Mouse (Mus musculus) neutrophil, adult 5-6 weeks (primary cell): ENCODE measurements around the gene Vstm4. TPM values are rescaled to one million over a fixed set of nuclear protein-coding genes. Genes with fewer than 3 reads are reported as not detected.
A peak's percentile ranks its signal among the peaks of the same experiment; 100 is the strongest.

Experiments used
- ATAC-seq: fragments of 151-379, 151-347 bp; 2 replicates; pipeline ENCODE4 v1.8.0; 2017; ENCODE audit warnings: mild to moderate bottlenecking, moderate TSS enrichment; ENCODE audit not compliant: insufficient number of reproducible peaks, poor library complexity, low FRiP score, severe bottlenecking; ENCODE audit errors: extremely low read depth
- total RNA-seq: library from RNA; stranded (forward); fragments of 200-1000 nt; gene quantifications from 2 replicates; pipeline ENCODE4 v1.2.3, GENCODE M21; 2017

The Vstm4 gene
- total RNA-seq, 1 experiment from 2014 or later: not detected

DNA sequence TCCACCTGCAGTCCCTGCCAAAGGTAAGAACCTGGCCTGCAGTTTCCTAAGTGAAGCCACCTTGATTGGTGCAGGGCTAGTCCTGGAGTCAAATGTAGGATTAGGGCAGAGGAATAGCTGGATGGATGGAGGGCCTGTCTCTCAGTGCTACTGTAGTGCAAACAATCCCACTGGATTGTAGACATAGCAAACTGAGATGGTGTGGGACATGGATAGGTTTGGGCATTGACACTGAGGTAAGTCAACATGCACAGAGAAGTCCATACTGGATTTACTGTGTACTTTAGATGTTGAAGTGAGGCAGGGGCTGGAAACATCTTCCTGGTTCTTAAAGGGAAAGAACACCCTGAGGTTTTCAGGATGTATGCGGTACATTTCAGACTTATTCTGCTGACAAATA lies 61.4 kb downstream of the Vstm4 start:
- no peak for ATAC-seq

DNA sequence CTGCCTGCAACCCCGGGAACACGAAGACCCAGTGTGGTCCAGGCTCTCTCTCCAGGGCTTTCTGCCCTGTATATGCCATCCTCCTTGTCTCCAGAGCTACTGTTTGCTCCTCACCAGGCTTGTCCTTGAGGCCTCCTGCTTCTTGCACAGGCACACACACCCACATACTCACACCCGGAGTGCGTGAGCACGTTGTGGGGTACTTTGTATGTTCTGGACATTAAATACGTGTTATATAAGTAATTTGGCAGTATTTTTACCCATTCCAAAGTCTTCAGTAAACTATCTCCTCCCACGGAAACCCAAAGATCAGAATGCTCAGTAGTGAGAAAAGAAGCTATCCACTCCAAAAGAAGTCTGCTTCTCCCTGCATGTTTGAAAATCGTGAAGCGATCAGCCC lies 67.3 kb downstream of the Vstm4 start:
- no peak for ATAC-seq

DNA sequence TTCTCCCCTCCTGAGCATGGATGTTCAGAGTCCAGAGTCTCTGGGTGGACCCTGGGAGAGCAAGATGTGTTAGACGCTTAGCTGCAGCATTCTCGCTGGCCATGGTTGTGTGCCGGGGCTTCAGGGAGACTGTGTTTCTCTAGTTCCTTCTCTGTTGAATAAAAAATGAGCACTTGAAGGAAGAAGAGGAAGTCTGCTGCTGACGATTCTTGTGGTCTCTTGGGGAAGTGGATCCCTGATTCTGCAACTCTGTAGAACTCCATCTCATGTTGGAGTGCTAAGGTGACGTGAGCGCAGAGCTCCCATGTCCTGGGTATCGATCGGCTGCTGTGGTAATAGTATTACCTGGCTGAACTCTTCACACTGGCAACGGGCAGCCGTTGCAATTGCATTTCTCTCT lies 75.2 kb downstream of the Vstm4 start:
- no peak for ATAC-seq

DNA sequence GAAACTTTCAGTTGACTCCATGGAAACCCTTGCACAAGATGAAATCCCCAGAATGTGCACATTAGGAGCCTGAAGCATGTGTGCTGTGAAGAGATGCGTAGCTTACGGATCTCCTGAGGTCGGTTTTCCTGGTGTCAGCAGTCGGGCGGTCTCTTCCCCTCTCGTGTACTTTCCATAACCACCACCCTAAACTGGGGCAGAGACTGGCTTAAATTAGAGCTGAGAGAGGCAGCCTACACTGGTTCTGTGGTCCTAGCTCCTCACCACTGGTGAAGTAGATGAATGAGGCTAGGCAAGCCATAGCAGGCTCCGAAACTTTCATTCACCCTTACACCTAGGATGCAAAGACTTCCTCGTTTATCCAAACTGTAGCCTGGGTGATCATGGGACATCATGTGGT lies 75.7 kb downstream of the Vstm4 start:
- no peak for ATAC-seq

DNA sequence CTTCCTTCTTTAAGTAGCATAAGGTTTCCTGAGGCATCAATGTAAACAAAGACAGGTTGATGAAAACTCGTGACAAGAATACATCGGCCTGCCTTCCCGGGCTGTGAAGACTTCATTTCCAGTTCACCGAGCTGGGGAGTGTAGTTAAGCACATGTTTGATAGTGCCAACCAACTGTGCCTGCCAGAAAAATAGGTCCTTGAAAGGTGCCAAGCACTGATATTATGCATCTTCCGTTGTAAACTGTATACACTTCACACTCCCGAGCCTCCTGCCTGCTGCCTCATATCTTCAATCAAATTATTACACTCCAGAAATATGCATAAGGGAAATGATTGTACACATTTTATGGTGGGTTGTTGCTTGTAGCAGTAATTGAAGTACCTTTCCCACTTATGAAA lies 77.5 kb downstream of the Vstm4 start:
- no peak for ATAC-seq

DNA sequence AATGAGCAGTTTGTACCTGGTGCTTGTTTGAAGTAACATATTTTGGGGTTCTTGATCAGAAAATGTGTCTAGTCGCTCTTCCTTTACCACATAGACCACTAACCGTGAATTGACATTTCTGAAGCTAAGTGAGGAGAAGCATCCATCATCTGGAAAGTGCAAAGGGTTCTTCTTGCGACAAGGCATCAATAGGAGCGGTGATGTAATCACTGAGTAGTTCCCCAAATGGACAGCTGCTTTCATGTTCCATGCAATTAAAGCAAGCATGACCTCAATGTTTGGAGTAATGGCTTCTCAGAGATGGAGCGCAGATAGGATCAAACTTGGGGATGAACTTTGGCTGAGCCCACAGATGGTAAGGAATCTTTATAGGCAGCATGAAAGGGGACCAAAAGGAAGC lies 82.7 kb downstream of the Vstm4 start:
- no peak for ATAC-seq

DNA sequence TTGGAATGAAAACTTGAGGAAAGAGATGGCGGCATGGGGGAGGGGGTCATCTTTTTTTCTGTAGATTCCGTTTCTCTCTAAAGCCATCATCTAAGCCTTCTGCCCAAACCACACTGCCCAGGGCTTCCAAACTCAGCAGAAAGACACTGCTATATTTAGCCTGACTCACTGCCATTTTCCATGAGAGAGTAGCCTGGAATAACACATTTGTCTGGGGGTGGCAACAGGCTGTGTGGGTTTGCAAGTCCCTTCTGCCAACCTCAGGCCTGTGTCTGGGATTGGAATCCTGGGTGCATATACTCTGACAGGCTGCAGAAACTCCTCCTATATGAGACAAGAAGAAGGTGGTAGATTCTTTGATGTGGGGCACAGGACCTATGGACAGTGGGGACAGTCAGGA lies 91.0 kb downstream of the Vstm4 start:
- no peak for ATAC-seq

DNA sequence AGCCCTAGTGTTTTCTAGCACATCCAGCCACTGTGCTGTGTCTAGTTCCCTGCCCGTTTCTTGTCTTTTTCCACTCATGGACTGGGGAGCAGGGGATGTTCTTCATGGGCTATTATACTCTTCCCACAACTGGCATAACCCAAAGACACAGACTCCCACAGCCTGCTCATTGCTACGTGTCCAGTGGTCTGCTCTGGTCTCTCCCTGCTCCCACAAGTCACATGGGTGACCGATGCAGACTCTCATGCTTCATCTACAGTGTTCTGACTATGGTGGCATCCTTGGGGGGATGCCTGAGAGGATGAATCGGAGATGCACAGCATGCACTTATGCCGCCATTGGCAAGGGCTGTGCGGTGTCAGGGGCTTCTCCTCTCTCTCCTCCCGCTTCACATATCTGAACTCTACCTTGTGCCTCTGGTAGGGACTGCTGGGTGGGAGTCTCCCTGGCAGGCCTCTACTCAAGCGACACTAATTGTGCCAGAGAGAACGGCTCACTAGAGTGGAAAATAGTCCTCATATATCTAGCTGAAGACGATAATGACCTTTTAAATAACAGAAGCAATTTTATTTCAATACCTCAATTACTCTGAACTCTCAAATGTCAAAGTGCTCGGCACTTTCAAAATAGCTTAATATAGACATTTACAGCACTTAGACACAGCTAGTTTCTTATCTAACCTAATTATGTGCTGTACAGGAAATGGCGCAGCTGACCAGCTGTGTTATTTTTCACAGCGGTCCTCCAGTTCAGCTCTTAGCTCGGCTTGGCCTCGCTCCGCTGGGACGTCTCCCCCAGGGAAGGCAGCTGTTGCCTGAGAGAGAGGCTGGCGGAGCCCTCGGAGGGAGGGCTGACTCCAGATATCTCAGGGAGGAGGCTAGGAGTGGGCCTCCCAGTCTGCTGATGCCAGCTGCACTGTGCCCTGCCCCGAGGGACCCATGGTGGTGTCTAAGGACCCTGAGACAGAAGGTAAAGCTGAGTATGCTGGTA lies 94.1 kb downstream of the Vstm4 start:
- no peak for ATAC-seq

DNA sequence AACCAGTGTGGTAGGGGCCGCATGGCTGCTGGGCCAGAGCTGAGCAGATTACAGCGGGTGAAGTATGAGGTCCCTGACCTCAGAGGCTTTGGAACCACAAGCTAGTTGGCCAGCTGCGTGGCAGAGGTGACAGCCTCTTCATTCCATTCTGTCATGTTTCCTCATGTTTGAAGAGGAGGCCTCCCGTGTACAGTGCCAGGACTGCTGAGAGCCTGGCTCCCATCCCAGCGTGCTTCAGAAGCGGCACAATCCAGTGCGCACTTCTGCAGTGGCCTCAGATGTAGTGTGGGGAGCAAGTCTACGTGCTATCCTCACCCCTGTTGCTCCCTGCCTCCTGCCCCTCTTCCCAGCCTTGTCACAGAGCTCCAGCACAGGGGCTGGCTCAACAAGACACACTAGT lies 99.9 kb downstream of the Vstm4 start:
- no peak for ATAC-seq

DNA sequence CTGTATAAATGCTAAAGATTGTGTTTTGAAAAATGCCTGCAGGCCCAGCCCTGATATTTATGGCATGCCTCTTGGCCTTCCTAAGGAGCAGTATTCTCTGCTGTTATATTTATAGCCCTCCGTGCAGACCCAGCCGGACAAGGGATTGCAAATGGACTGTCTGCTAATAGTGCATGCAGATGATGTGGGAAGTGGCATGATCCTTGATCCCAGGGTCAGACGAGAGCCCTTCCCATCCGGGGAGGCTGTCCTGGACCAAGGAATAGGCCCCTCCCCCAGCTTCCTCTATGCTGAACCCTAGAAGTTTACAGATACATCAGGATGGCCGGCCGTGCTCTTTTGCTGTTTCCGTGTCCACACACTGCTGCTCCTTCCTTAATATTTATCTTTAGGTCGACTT lies 102.1 kb downstream of the Vstm4 start:
- ATAC-seq: no peak

DNA sequence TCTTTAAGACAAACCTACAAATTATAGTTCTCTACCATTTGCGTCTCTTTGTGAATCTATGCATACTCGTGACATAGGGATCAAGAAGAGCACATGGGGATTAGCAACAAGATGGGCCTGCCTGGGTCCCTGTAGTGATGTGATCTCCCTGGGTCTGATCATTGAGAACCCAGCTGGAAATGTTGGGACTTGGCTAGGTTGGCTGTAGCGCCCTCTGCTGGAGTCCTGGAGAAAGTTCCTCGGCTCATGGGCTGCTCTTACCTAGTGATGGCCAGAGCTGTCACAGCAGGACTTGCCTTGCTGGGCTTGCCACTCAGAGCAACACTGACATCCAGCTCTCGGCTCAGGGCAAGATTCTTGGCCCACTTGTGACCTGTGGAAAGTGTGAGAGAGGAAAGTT lies 103.9 kb downstream of the Vstm4 start:
- peak; percentile 21; the same call in 1 of the 2 replicates for ATAC-seq

DNA sequence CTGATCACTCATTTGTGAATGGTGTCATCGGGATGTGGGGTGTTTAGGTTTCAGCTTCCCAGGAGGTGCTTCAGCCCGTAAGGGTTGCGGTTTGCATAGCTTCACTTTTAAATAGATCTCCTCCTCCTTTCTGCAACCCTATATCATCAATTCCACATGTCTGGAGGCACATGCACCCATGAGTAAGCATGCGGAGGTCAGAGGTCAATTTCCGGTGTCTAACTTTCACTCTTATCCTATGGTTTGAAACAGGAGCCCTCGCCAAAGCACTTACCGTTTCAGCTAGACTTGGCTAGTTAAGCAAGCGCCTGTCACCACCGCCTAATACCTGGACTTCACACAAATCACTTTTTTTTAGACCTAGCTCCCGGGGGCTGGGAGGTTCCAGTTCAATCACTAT lies 108.2 kb downstream of the Vstm4 start:
- ATAC-seq: no peak

DNA sequence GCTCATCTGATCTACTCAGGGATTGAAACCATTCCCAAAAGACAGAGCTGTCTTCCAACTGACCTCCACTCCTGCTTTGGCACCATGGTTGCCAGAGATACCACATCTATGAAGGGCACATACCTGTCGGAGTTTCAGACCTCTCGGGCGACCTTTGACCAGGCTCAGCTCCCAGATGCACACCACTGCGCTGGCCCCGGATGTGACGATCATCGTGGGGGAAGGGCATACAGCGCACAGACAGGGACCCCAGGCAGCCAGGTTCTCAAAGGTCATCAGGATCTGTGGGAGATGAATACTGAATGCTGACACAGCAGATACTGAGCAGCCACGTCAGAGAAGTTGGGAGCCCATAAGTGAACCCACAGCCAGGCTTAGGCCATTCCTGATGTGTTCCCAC lies 114.1 kb downstream of the Vstm4 start:
- ATAC-seq: no peak

DNA sequence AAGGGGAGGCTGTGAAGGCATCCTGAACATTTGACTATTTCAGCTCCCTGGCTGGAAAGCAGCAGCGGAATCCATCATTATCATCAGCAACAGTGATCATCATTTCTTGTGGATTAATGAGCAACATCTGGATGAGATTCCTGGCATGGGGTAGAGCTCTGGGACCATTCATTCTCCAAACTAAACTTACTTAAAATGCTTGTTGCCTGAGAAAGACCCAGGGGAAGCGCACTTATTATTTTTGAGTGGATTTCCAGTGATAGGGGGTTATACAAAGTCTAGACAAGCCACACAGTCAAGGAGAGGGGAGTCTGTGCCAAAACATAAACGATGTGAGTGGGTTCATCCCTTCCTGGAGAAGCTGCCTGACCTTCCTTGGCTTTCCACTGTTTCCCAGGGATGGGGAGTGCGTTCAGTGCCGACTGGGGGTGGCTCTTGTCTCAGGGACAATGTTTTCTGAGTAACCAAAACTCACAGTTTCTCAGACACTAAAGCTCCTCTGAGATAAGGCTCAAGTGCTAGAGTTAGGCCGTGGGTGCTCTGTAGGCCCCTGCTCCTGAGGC lies 127.7 kb downstream of the Vstm4 start:
- ATAC-seq: no peak

DNA sequence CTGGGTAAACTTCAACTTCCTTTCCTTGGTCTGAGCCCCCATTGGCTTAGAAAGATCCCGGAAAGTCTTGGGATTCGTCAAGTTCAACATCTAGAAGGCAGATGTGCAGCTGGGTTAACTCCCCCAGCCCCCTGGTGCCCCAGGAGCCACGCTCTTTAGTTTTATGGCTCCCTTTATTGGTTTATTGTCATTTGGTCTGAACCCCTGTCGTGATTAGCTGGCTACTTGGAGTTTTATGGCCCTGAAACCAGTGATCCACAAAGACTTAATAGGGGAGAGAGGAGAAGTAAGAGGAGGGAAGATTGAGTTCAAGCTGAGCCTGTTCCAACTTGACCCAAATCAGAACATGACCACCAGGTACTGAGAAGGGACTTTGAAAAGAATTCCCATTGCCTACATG lies 130.1 kb downstream of the Vstm4 start:
- no peak for ATAC-seq

Other genes with a start within 250 kb of the Vstm4 start
- gene 3425401B19Rik, start 171.5 kb upstream of the Vstm4 start, total RNA-seq: 0.23 and 0.37 TPM in 2 replicates
- 1.1 and 6.1 TPM in 2 replicates for gene Tmem273, start 70.8 kb upstream of the Vstm4 start, total RNA-seq
- not detected in 2 replicates for gene Fam170b, start 22.8 kb upstream of the Vstm4 start, total RNA-seq
- gene Lrrc18, start 134.6 kb downstream of the Vstm4 start, total RNA-seq: 0.37 and 0.81 TPM in 2 replicates